Mouse (Mus musculus) liver, adult 2 months (tissue): Measurements from ENCODE around the gene Spata45.
A peak's percentile ranks its signal among the peaks of the same experiment; 100 is the strongest.

Experiments used
- CTCF ChIP-seq: fragments of 200-500 bp; IDR thresholded peaks from 2 replicates; pipeline ENCODE4 v1.5.1; 2011; ENCODE audit warnings: low read depth, low read length, control low read depth
- POLR2A ChIP-seq: fragments of 200-500 bp; IDR thresholded peaks from 2 replicates; pipeline ENCODE4 v1.6.1; 2011; ENCODE audit warnings: low read length, control low read depth; ENCODE audit not compliant: insufficient read depth; ENCODE audit errors: extremely low read depth

DNA sequence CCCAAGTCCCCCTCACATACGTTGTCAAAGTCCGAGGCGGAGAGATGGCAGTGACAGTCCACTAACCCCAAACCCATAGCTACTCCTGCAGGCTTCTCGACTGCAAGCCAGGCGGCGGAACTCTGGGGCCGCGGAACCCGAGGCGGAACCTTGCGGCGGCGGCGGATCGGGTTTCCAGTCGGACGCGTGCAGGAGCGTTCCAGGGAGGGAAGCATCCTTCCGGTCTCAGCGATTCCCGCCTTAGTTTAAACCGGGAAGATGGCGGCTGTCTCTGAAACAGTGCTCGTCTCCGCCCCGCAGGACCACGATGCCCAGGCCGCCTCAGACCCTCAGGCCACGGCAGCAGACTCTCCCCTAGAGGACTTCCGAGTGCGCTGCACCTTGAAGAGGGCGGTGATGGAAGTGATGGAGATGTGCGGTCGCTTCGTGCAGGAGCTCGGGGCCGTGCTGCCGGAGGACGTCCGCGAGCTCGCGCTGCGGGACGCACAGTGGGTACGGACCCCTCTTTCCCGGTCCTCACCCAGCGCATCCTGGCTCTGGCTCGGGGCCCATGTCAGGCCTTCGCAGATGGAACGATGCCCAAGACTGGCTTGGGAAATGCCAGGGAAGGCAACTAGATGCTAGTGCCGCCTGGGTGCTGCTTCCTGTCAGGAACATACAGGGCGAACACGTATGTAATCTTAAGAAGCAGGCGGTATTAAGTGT, 26.5 kb downstream of the Spata45 start, which contains the start of the genes Tatdn3 and Nsl1:
- TF ChIP-seq POLR2A (peak; percentile 52; the same call in 1 of the 2 replicates), CTCF (peak; percentile 45)
